Mouse (Mus musculus) forebrain, embryonic 16.5 days (tissue): ENCODE results near the gene Cntn1. TPM values are rescaled to one million over a fixed set of nuclear protein-coding genes. Genes with fewer than 3 reads are reported as not detected.
A peak's percentile ranks its signal among the peaks of the same experiment; 100 is the strongest.

Source experiments
- ATAC-seq: fragments of 200-750 bp; cut with Nextera tagmentation; 2 replicates; pipeline ENCODE4 v1.8.0; 2017; ENCODE audit warnings: mild to moderate bottlenecking, moderate library complexity
- H3K27ac ChIP-seq: fragments of 300-500 bp; sonication (generic); 2 replicates; pipeline ENCODE4 v1.5.1; 2014; ENCODE audit warnings: low read length, control low read depth
- H3K27me3 ChIP-seq: fragments of 300-500 bp; sonication (generic); replicated peaks from 2 replicates; pipeline ENCODE4 v1.6.1; 2014; ENCODE audit warnings: low read length; ENCODE audit not compliant: control insufficient read depth, insufficient read depth
- H3K36me3 ChIP-seq: fragments of 300-500 bp; sonication (generic); 2 replicates; pipeline ENCODE4 v1.6.1; 2014; ENCODE audit not compliant: control insufficient read depth, insufficient read depth
- H3K4me1 ChIP-seq: fragments of 300-500 bp; sonication (generic); replicated peaks from 2 replicates; pipeline ENCODE4 v1.6.1; 2014; ENCODE audit warnings: low read length; ENCODE audit not compliant: control insufficient read depth, insufficient read depth
- H3K4me2 ChIP-seq: fragments of 300-500 bp; sonication (generic); 2 replicates; pipeline ENCODE4 v1.6.1; 2014; ENCODE audit warnings: mild to moderate bottlenecking, low read length, control low read depth
- H3K4me3 ChIP-seq: fragments of 300-500 bp; sonication (generic); replicated peaks from 2 replicates; pipeline ENCODE4 v1.5.1; 2014; ENCODE audit warnings: mild to moderate bottlenecking, low read length, control low read depth
- H3K9ac ChIP-seq: fragments of 300-500 bp; sonication (generic); replicated peaks from 2 replicates; pipeline ENCODE4 v1.6.1; 2014; ENCODE audit warnings: low read depth, low read length, control low read depth
- H3K9me3 ChIP-seq: fragments of 300-500 bp; sonication (generic); 2 replicates; pipeline ENCODE4 v1.6.1; 2016; ENCODE audit warnings: low read length; ENCODE audit not compliant: control insufficient read depth
- WGBS: fragments of 180-500 bp; shearing (Covaris S2); extraction: QIAGEN DNeasy Blood & Tissue Kit; methylation state at CpG from one replicate; pipeline ENCODE4 v1.1.7; 2014; 5-methylcytosine and 5-hydroxymethylcytosine counted together
- polyA plus RNA-seq: library from polyadenylated mRNA; unstranded; fragments of >200 nt; fragmentation: Nextera tagmentation; extraction: Ambion mirVana; gene quantifications from 2 replicates; pipeline ENCODE4 v1.2.1, GENCODE M21; 2015

Cntn1 gene
- polyA plus RNA-seq, 1 experiment from 2014 or later, result 40.7 TPM

DNA sequence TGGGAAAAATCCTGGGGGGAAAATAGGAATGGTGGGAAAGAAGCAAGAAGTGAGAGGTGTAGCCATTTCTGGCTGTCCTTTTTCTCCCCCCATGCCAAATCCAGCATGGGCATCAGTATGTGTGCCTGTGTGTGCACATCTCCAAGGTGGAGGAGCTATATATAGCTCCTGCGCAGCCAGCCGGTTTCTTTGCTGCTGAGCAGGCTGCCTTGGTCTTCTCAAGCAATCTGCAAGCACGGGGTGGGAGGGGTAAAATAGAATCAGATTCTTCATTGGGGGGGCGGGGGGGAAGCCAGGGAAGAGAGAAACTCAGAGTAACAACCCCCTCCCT, 1.1 kb downstream of the Cntn1 start:
- Histone ChIP-seq H3K9ac (peak overlapping the region; percentile 73), H3K27me3 (no peaks in the 10 kb centered on the region), H3K4me1 (no peaks in the 10 kb centered on the region; the same call in 1 of the 2 replicates), H3K27ac (peak overlapping the region; percentile 83), H3K9me3 (no peaks in the 10 kb centered on the region), H3K36me3 (no peaks in the 10 kb centered on the region), H3K4me3 (peak overlapping the region; percentile 60), H3K4me2 (peak overlapping the region; percentile 80)
- 11% methylated on average over 4 of the region's 4 CpGs for WGBS
- peak; percentile 39 for ATAC-seq

- H3K9me3 ChIP-seq, result no peaks in the 10 kb centered on the region
- no peaks in the 10 kb centered on the region for H3K27me3 ChIP-seq
- H3K27ac ChIP-seq, result no peak overlapping the region
- H3K4me3 ChIP-seq, result no peak overlapping the region
- no peaks in the 10 kb centered on the region for H3K36me3 ChIP-seq
- no peak overlapping the region for H3K9ac ChIP-seq
- 93% methylated on average over 5 of the region's 5 CpGs for WGBS
- no peak for ATAC-seq
- H3K4me1 ChIP-seq, result no peaks in the 10 kb centered on the region
- H3K4me2 ChIP-seq, result no peak overlapping the region
Observed at GRCm38 (mm10) chr15:92057553-92057952, 6.6 kb downstream of the Cntn1 start.

DNA sequence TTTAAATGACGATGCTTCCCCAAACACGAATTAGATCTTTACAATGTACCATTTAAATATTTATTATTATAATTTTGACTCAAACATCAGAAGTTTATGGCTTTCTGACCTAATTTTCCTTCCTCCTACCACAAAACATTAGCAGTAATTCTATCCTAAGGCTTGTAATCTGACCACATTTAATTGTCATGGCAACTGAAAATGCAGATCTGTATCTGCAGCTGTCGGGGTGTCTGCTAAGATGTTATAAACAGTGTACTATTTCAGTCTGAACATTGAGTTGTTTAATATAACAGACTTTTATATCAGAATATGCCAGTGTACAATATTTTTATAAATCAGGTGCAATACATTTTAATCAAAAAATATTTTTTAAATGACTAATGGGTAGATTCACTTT, 10.0 kb downstream of the Cntn1 start:
- no peaks in the 10 kb centered on the region for H3K27me3 ChIP-seq
- H3K4me3 ChIP-seq, result no peak overlapping the region
- peak; percentile 65; the same call in 1 of the 2 replicates for ATAC-seq
- no peaks in the 10 kb centered on the region for H3K36me3 ChIP-seq
- no peaks in the 10 kb centered on the region for H3K9me3 ChIP-seq
- no peak overlapping the region for H3K4me2 ChIP-seq
- H3K9ac ChIP-seq, result no peak overlapping the region
- WGBS, result 40% methylated on average over 3 of the region's 3 CpGs
- no peaks in the 10 kb centered on the region for H3K4me1 ChIP-seq
- H3K27ac ChIP-seq, result no peak overlapping the region

DNA sequence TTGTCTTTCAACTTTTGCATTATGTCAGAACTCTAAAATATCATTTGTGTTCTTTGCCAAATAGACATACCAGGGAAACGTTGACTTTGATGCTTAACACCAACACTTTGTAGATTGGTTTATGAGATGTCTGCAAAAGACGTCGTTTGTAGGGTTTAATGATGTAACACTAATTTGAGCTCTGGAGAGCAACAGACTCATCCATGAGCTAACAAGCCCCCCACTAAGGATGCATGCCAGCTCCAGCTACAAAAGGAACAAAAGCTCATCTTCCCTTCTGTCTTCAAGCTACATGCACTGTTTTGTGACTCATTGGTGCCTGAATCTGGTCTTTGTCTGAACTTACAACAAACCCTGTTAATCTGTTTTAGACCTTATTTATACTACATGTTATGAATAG, 28.5 kb downstream of the Cntn1 start:
- Histone ChIP-seq H3K27me3 (no peaks in the 10 kb centered on the region), H3K9ac (no peak overlapping the region), H3K4me2 (no peak overlapping the region), H3K4me3 (no peak overlapping the region), H3K4me1 (no peaks in the 10 kb centered on the region), H3K27ac (no peak overlapping the region), H3K9me3 (no peaks in the 10 kb centered on the region), H3K36me3 (no peaks in the 10 kb centered on the region)
- WGBS, result 23% methylated on average over 3 of the region's 3 CpGs
- ATAC-seq, result no peak

- no peaks in the 10 kb centered on the region for H3K27me3 ChIP-seq
- no peak overlapping the region for H3K27ac ChIP-seq
- H3K4me2 ChIP-seq, result no peak overlapping the region
- whole genome bisulfite sequencing, result 4% methylated on average over 1 of the region's 1 CpGs
- H3K4me1 ChIP-seq, result peaks cover 7% of the 10 kb centered on the region
- no peak overlapping the region for H3K9ac ChIP-seq
- H3K4me3 ChIP-seq, result no peak overlapping the region
- no peaks in the 10 kb centered on the region for H3K9me3 ChIP-seq
- no peaks in the 10 kb centered on the region for H3K36me3 ChIP-seq
- ATAC-seq, result no peak
Observed at GRCm38 (mm10) chr15:92085876-92086275, 34.9 kb downstream of the Cntn1 start.

GRCm38 (mm10) chr15:92087691-92088286, 36.8 kb downstream of the Cntn1 start:
- no peaks in the 10 kb centered on the region for H3K27me3 ChIP-seq
- no peaks in the 10 kb centered on the region for H3K9me3 ChIP-seq
- peak; percentile 58 for ATAC-seq
- no peak overlapping the region for H3K9ac ChIP-seq
- no peak overlapping the region for H3K4me2 ChIP-seq
- H3K36me3 ChIP-seq, result no peaks in the 10 kb centered on the region
- H3K4me3 ChIP-seq, result no peak overlapping the region
- H3K4me1 ChIP-seq, result peaks cover 7% of the 10 kb centered on the region
- H3K27ac ChIP-seq, result no peak overlapping the region; the same call in 1 of the 2 replicates
- 12% methylated on average over 6 of the region's 6 CpGs for WGBS

GRCm38 (mm10) chr15:92090787-92091186, 39.8 kb downstream of the Cntn1 start:
- 78% methylated on average over 6 of the region's 6 CpGs for WGBS
- ATAC-seq, result no peak
- no peak overlapping the region for H3K9ac ChIP-seq
- H3K27me3 ChIP-seq, result no peaks in the 10 kb centered on the region
- no peaks in the 10 kb centered on the region for H3K36me3 ChIP-seq
- H3K4me1 ChIP-seq, result peaks cover 4% of the 10 kb centered on the region
- no peak overlapping the region for H3K4me2 ChIP-seq
- H3K9me3 ChIP-seq, result no peaks in the 10 kb centered on the region
- H3K27ac ChIP-seq, result no peak overlapping the region
- H3K4me3 ChIP-seq, result no peak overlapping the region

- H3K4me1 ChIP-seq, result peaks cover 4% of the 10 kb centered on the region
- no peaks in the 10 kb centered on the region for H3K36me3 ChIP-seq
- WGBS, result 74% methylated on average over 3 of the region's 3 CpGs
- H3K4me3 ChIP-seq, result no peak overlapping the region
- no peak for ATAC-seq
- no peak overlapping the region for H3K4me2 ChIP-seq
- no peak overlapping the region for H3K27ac ChIP-seq
- H3K9ac ChIP-seq, result no peak overlapping the region
- H3K27me3 ChIP-seq, result no peaks in the 10 kb centered on the region
- no peaks in the 10 kb centered on the region for H3K9me3 ChIP-seq
Observed at GRCm38 (mm10) chr15:92092041-92092440, 41.1 kb downstream of the Cntn1 start.

DNA sequence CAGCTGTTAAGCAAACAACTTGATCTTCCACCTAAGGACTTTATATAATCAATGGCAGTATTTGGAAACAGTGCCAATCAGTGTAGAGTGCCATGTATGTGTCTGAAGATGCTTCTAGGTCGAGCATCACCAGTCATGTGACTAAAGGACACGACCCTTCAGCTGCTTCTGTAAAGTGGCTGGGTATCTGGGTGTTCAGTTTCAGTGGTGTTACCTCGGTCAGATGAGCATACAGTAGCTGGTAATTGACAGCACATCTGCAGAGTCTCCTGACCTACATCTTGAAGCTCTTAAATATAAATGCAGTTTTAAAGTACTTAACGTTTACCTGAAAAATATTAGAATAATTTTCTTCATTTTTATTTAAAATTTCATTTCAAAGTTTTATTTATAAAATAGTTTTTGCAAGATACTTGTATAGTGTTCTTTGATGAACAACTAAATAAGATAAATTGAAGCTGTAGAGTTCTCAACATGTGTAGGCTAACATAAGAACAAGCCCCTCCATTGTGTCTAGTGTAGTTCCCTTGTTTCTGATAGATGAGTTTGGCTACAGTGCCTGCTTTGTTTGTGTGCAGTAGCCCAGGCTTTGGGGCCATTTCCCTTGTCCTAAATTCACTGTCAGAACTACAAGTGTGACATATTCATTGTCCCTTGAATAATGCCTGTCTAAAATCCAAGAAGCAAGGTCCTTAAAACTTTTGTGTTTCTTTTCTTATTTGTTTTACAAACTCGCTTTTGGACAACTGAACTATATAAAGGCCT, 48.6 kb downstream of the Cntn1 start:
- Histone ChIP-seq H3K27me3 (no peaks in the 10 kb centered on the region), H3K4me1 (no peaks in the 10 kb centered on the region), H3K4me3 (no peak overlapping the region), H3K9ac (no peak overlapping the region), H3K9me3 (no peaks in the 10 kb centered on the region), H3K36me3 (no peaks in the 10 kb centered on the region), H3K4me2 (no peak overlapping the region), H3K27ac (no peak overlapping the region)
- WGBS, result 72% methylated on average over 5 of the region's 5 CpGs
- no peak for ATAC-seq
